Mouse (Mus musculus): ENCODE results near the gene Olfr317. TPM values are rescaled to one million over a fixed set of nuclear protein-coding genes. Genes with fewer than 3 reads are reported as not detected.
"Not testable (repeated sequence)": the region's sequence is repeated elsewhere in the genome, so short reads cannot be mapped to it uniquely, and the experiment has no call there.

The Olfr317 gene
- not detected in 2 replicates for polyA plus RNA-seq (2016; fragmentation: Nextera tagmentation; extraction: Ambion mirVana)

DNA sequence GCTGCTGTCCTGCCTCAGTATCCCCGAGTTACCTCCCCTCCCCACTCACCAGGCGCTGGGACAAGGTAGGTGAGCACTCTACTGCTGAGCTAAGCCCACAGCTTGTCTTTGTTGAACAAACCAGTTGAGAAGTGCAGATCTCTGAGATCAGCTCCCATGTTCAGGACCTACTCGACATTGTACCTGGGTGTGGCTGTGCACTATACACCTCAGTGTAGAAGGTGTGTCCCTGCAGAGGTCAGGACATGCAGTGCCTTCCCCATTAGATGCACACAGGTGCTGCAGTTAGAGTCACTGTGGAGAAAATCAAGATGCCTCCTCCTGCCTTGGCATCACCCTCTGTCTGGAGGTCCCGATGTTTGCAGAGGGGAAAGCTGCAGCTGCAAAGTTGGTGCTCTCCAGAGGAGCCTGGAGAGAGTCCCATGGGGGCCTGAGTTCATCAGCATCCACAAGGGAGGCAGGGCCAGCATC lies at the start of gene Olfr317:
Gene Olfr317 (minus strand): TSS at position 421 of the 471 bp plus-strand sequence.
- H3K9ac ChIP-seq (replicated peaks), result no peak within 1 kb of the TSS
- H3K36me3 ChIP-seq, result no peaks in the 10 kb centered on the region
- H3K4me1 ChIP-seq, result no peaks in the 10 kb centered on the region
- no peaks in the 10 kb centered on the region for H3K9me3 ChIP-seq
- ATAC-seq (ENCODE audit: low FRiP score, low read depth), result no peak
- no peaks in the 10 kb centered on the region for H3K27me3 ChIP-seq
- no peak within 1 kb of the TSS for H3K27ac ChIP-seq (replicated peaks)
- no peak within 1 kb of the TSS for H3K4me2 ChIP-seq (replicated peaks)
- H3K4me3 ChIP-seq, result no peak within 1 kb of the TSS
- WGBS, result 80% methylated on average over 4 of the region's 4 CpGs

DNA sequence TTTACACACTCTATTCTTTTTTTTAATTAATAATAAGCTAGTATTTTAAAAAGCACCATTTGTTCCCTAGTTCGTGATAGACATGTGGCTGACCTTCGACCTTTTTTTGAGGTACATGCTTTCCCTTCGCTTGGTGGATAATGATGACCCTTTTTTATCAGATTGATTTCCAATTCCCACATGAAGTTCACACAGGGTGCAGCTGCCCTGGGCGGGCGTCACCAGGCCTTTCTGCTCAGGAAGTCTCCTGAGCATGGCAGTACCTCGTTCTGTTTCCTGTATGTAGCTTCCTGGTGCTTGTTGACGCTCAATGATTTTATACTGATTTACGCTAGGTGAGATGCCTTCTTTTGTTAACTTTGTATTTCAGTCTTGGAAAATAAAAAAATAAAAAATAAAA lies 49.3 kb upstream of the Olfr317 start:
- no peak overlapping the region for H3K27ac ChIP-seq (replicated peaks)
- 81% methylated on average over 8 of the region's 8 CpGs for WGBS
- ATAC-seq (ENCODE audit: low FRiP score, low read depth), result no peak

DNA sequence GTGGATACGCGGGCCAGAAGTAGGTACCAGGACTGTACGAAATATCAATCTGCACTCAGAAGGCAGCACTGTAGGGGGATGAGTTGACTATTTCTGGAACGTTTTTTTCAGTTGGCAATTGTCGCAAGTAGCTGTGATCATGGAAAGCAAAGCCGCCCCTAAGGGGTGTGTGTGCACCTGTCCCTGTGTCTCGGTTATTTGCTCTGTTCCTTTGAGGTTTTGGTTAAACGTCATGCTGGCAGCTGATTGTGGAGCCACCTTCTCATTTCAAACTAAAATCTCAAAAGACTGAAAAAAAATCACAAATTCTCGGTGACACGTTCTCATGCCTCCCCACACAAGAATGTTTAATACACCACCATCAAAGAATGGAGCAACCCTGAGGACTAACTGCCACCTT lies 48.6 kb upstream of the Olfr317 start:
- Histone ChIP-seq H3K4me2 (replicated peaks) (no peak overlapping the region), H3K4me1 (peaks cover 5% of the 10 kb centered on the region), H3K4me3 (no peak overlapping the region), H3K27me3 (no peaks in the 10 kb centered on the region), H3K9me3 (no peaks in the 10 kb centered on the region), H3K36me3 (no peaks in the 10 kb centered on the region), H3K27ac (replicated peaks) (no peak overlapping the region), H3K9ac (replicated peaks) (no peak overlapping the region)
- 85% methylated on average over 10 of the region's 10 CpGs for WGBS
- ATAC-seq (ENCODE audit: low FRiP score, low read depth), result no peak

More for the DNA sequence above, 49.3 kb upstream of the Olfr317 start:
- Histone ChIP-seq H3K4me2 (replicated peaks) (no peak overlapping the region), H3K9me3 (no peaks in the 10 kb centered on the region), H3K36me3 (no peaks in the 10 kb centered on the region), H3K4me3 (no peak overlapping the region), H3K27me3 (no peaks in the 10 kb centered on the region), H3K9ac (replicated peaks) (no peak overlapping the region), H3K4me1 (peaks cover 5% of the 10 kb centered on the region)

DNA sequence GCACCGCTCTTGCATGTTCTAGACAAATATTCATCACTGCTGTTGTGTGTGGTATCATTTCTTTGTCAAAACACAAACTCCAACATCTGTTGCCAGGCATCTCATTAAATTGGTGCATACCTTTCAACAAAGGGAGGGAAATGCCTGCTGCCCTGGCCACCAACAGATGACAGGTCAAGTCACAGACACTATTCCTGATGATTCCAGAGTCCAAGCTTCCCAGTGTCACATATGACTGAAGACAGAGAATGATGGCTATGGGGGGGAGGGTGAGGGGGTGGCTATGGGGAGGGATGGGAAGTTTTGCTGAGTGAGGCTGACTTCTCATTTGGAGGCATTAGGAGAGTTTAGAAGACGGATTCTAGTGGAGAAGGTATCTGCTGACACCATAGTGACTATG lies 45.2 kb upstream of the Olfr317 start:
- Histone ChIP-seq H3K27ac (replicated peaks) (no peak overlapping the region), H3K27me3 (no peaks in the 10 kb centered on the region), H3K4me3 (no peak overlapping the region), H3K9me3 (no peaks in the 10 kb centered on the region), H3K36me3 (no peaks in the 10 kb centered on the region), H3K4me2 (replicated peaks) (no peak overlapping the region), H3K9ac (replicated peaks) (no peak overlapping the region), H3K4me1 (peaks cover under 1% of the 10 kb centered on the region)
- ATAC-seq (ENCODE audit: low FRiP score, low read depth), result no peak
- 82% methylated on average over 2 of the region's 2 CpGs for WGBS

DNA sequence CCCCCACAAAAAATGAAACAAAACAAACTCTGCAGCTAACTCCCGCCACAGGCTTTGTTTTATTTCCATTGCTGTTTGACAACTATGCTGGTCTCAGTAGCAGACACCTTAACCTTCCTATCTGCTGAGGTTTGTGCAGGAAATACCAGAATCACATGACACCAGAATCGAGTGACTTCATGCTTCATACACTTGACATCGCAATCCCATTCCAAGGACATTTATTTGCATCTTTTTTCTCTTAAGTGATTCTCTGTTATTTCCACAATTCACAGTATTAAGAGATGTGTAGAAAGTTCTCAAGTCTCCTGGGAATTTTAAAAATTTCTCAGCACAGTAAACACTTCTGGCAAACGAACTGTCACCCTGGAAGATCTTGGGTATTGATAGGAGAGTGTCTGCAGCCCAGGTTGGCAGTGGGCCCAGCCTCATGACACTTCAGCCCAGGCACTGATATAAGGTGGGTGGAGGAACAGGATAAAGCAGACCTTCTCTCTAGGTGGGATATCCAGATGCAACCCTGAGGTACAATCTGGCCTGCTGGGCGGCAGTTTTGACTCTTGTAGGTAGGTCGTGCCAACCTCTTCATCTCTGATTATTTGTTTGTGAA lies 43.6 kb upstream of the Olfr317 start, which contains the start of gene Olfr314:
Gene Olfr314 (plus strand): TSS at position 473 of the 610 bp plus-strand sequence.
- WGBS, result 84% methylated on average over 6 of the region's 6 CpGs
- Histone ChIP-seq H3K36me3 (no peaks in the 10 kb centered on the region), H3K9ac (replicated peaks) (0 out of 2 replicates have a peak within 1 kb of the TSS, but pooled peaks have one; percentile 6), H3K27ac (replicated peaks) (no peak within 1 kb of the TSS), H3K4me1 (no peaks in the 10 kb centered on the region), H3K4me2 (replicated peaks) (no peak within 1 kb of the TSS), H3K9me3 (no peaks in the 10 kb centered on the region), H3K4me3 (no peak within 1 kb of the TSS), H3K27me3 (no peaks in the 10 kb centered on the region)
- no peak for ATAC-seq (ENCODE audit: low FRiP score, low read depth)

DNA sequence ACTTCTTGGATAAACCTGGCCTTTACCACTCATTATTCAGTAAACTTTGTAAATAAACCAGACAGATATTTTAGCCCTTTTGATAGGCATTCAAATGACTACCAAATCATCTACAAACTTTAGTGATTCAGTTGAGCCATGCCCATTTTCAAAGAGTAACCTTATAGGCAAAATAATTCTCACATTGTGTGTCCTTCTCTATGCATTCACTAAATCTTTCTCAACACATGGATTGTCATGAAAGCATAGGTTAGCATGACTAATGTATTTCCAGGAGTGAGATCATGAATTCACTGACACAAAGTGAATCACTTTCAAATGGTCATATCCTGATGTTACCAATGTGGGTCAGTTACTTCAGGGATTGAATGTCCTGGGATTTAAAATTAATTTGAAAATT lies 33.9 kb upstream of the Olfr317 start, which contains the start of gene Olfr315:
Gene Olfr315 (plus strand): TSS at position 301 of the 400 bp plus-strand sequence.
- Histone ChIP-seq H3K36me3 (no peaks in the 10 kb centered on the region), H3K4me3 (no peak within 1 kb of the TSS), H3K4me2 (replicated peaks) (no peak within 1 kb of the TSS), H3K27me3 (no peaks in the 10 kb centered on the region), H3K27ac (replicated peaks) (no peak within 1 kb of the TSS), H3K9me3 (0 out of 2 replicates have a peak, but pooled peaks cover 3% of the 10 kb centered on the region), H3K9ac (replicated peaks) (no peak within 1 kb of the TSS), H3K4me1 (no peaks in the 10 kb centered on the region)
- no peak for ATAC-seq (ENCODE audit: low FRiP score, low read depth)

DNA sequence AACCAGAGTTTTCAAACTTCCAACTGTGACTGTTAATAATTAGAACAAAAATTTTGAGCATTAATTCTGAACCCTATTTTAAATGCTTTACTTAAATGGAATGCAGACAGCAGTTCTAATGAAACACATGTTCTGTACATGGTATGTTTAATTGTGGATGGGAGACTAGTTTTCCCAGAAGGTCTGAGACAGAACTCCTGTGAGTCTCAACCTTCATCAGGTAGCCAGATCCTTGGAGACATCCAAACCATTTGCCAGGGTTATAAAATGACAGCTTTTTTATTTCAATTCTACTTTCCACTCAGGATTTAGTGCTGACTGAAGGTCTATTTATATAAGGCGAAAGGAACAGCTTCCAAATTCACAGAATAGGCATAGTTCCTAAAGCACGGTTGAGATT lies 13.4 kb upstream of the Olfr317 start, which contains the start of gene Olfr316:
Gene Olfr316 (plus strand): TSS at position 301 of the 400 bp plus-strand sequence.
- Histone ChIP-seq H3K36me3 (no peaks in the 10 kb centered on the region), H3K27me3 (no peaks in the 10 kb centered on the region), H3K27ac (replicated peaks) (no peak within 1 kb of the TSS), H3K4me3 (no peak within 1 kb of the TSS), H3K9me3 (no peaks in the 10 kb centered on the region), H3K4me1 (no peaks in the 10 kb centered on the region), H3K4me2 (replicated peaks) (no peak within 1 kb of the TSS), H3K9ac (replicated peaks) (no peak within 1 kb of the TSS)
- ATAC-seq (ENCODE audit: low FRiP score, low read depth), result no peak
- WGBS, result 91% methylated on average over 2 of the region's 2 CpGs

DNA sequence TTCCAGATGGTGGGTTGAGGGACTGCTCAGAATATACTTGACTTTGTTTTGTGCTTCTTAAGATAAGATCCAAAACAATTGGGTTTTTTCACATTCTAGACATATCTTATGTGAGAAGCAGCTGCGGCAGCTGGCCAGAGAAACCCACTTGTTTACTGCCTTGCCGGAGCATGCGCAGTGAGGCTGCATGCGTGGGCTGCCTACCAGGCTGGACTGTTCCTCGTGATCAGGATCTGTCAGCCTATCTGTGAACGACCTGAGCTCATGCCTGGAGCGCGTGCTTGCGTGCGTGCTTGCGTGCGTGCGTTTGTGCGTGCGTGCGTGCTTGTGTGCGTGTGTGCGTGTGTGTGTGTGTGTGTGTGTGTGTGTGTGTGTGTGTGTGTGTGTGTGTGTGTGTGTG lies 12.1 kb upstream of the Olfr317 start:
- H3K4me1 ChIP-seq; H3K4me2 ChIP-seq (replicated peaks); H3K9ac ChIP-seq (replicated peaks); H3K27ac ChIP-seq (replicated peaks); H3K9me3 ChIP-seq; H3K36me3 ChIP-seq; H3K27me3 ChIP-seq; H3K4me3 ChIP-seq; ATAC-seq (ENCODE audit: low FRiP score, low read depth): not testable (repeated sequence)
- 82% methylated on average over 18 of the region's 18 CpGs for WGBS

DNA sequence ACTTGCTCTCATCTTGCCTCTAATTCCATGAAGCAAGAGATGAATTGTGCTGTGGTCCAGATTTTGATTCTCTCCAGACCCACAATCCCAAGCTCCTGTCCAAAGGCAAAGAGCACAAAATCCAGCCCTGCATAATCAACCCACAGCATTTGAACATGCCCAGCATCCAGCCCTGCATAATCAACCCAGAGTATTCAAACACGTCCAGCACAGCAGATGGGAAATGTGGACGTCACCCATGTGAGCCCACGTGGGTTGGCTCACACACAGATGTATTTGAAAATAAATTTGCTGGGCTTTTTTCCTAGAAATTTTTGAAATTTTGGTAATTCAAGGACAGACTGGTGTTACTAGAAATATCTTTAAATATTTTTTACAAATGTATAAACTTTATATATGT lies 5.6 kb downstream of the Olfr317 start:
- Histone ChIP-seq H3K27ac (replicated peaks) (no peak overlapping the region), H3K9ac (replicated peaks) (no peak overlapping the region), H3K4me1 (no peaks in the 10 kb centered on the region), H3K36me3 (no peaks in the 10 kb centered on the region), H3K4me3 (no peak overlapping the region), H3K4me2 (replicated peaks) (no peak overlapping the region), H3K27me3 (no peaks in the 10 kb centered on the region), H3K9me3 (no peaks in the 10 kb centered on the region)
- WGBS, result 66% methylated on average over 3 of the region's 3 CpGs
- no peak for ATAC-seq (ENCODE audit: low FRiP score, low read depth)

DNA sequence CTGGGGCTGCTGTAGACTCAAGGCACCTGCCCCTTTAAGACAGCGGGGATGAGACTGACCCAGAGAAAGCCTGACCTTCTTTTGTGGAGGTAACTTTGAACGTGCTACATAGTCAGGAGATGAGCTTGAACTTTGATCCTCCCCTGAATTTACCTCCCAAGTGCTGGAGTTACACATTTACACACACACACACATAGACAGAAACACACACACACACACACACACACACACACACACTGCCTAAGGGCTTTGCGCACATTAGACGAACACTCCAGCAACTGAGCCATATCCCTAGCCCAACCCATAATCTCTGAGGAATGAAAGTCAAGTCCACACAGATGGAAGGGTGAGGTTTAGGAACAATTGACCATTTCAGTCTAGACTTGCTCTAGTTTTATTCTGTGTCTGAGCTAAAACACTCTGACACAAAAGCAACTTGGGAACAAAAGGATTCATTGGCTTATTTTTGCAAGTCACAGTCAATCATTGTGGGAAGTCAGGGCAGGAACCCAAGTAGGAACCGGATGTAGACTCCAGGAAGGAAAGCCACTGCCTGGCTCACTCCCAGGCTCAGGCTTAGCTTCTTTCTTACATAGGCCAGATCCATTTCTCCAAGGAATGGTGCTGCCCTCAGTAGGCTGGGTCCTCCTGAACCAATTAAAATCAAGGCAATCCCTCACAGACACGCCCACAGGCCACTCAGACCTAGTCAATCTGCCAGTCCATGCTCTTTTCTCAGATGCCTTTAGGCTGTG lies 10.9 kb downstream of the Olfr317 start:
- WGBS, result 77% methylated on average over 6 of the region's 6 CpGs
- not testable (repeated sequence) for H3K4me2 ChIP-seq (replicated peaks); H3K27me3 ChIP-seq; H3K9me3 ChIP-seq; H3K9ac ChIP-seq (replicated peaks); H3K36me3 ChIP-seq; H3K4me3 ChIP-seq; H3K4me1 ChIP-seq; H3K27ac ChIP-seq (replicated peaks); ATAC-seq (ENCODE audit: low FRiP score, low read depth)

DNA sequence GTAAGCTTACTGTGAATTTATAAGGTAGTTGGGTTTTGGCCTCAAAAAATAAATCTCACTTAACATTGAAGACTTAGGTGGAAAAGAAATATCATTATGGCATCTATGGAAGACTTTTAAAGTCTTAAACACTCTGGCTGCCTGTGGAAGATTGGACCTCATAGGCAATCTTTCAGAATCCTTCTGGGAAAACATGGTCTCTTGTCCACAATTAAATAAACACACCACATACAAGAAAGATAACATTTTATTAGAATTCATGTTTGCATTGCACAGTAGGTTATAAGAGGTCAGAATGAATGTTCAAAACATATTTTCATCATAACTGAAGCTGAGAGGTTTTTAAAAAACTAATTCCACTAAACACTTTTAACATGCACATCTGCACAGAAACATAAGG lies 15.1 kb downstream of the Olfr317 start, which contains the start of gene Olfr318:
Gene Olfr318 (minus strand): TSS at position 101 of the 400 bp plus-strand sequence.
- H3K27me3 ChIP-seq, result no peaks in the 10 kb centered on the region
- H3K4me1 ChIP-seq, result no peaks in the 10 kb centered on the region
- H3K9ac ChIP-seq (replicated peaks), result no peak within 1 kb of the TSS
- no peaks in the 10 kb centered on the region for H3K9me3 ChIP-seq
- no peaks in the 10 kb centered on the region for H3K36me3 ChIP-seq
- no peak for ATAC-seq (ENCODE audit: low FRiP score, low read depth)
- H3K4me2 ChIP-seq (replicated peaks), result no peak within 1 kb of the TSS
- H3K27ac ChIP-seq (replicated peaks), result no peak within 1 kb of the TSS
- no peak within 1 kb of the TSS for H3K4me3 ChIP-seq

DNA sequence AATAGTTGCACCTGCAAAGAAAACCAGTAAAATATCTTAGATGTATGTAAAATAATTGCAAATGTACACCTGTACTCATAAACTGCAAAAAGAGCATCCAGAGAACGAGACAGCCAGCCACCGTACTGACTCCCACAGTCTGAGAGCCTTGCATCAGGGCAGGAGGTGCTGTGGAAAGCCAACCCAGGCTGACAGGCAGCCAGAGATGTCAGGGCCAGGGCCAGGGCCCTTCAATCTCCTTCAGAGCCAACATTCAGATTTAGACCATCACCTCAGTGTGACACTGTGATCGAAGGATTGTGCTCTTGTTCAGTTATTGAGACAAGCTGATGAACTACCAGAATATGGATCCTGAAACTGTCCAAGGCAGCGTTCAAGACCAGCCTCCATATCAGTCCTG lies 19.3 kb downstream of the Olfr317 start:
- WGBS, result 97% methylated on average over 4 of the region's 4 CpGs
- Histone ChIP-seq H3K27ac (replicated peaks) (no peak overlapping the region), H3K27me3 (no peaks in the 10 kb centered on the region), H3K4me2 (replicated peaks) (no peak overlapping the region), H3K4me3 (no peak overlapping the region), H3K9me3 (no peaks in the 10 kb centered on the region), H3K9ac (replicated peaks) (no peak overlapping the region), H3K36me3 (no peaks in the 10 kb centered on the region), H3K4me1 (no peaks in the 10 kb centered on the region)
- no peak for ATAC-seq (ENCODE audit: low FRiP score, low read depth)
